Mouse (Mus musculus): ENCODE data around the gene Cdhr5. TPM values are rescaled to one million over a fixed set of nuclear protein-coding genes. Genes with fewer than 3 reads are reported as not detected.
A peak's percentile ranks its signal among the peaks of the same experiment; 100 is the strongest.

Cdhr5 gene
- polyA plus RNA-seq, 1 experiment: 0.07 TPM

- H3K27me3 ChIP-seq (ENCODE audit: control insufficient read depth, insufficient read depth, insufficient read length): no peaks in the 10 kb centered on the region
- peak overlapping the region; percentile 97 for H3K4me2 ChIP-seq (ENCODE audit: low read depth)
Observed at GRCm38 (mm10) chr7:141229702-141230101, 46.9 kb downstream of the Cdhr5 start.

GRCm38 (mm10) chr7:141228279-141229067 is 48.1 kb downstream of the Cdhr5 start, which contains the start of gene Phrf1:
Gene Phrf1 (plus strand): TSS chr7:141228784.
- H3K4me2 ChIP-seq (ENCODE audit: low read depth): peak within 1 kb of the TSS; percentile 97
- peaks cover 48% of the 10 kb centered on the region for H3K79me2 ChIP-seq (ENCODE audit: control insufficient read depth, insufficient read depth)
- peak in 1 of 3 experiments; percentile 15 for TF ChIP-seq MYOD1 (IDR thresholded peaks at IDR 0.05; ENCODE audit: control insufficient read depth in 1 of 3, insufficient read length in 2 of 3, low read depth in 2 of 3)
- TF ChIP-seq TCF3 (IDR thresholded peaks at IDR 0.05; ENCODE audit: insufficient read length, low read depth): no peak
- TF ChIP-seq MAX (IDR thresholded peaks at IDR 0.05; ENCODE audit: low read depth): no peak
- TF ChIP-seq POLR2A (IDR thresholded peaks at IDR 0.05; ENCODE audit: insufficient read length, low read depth): peak; percentile 73
- TF ChIP-seq TCF12 (IDR thresholded peaks at IDR 0.05; ENCODE audit: insufficient read depth, poor library complexity, severe bottlenecking): no peak
- TF ChIP-seq MYOG (IDR thresholded peaks at IDR 0.05; ENCODE audit: control insufficient read depth in 1 of 3, insufficient read depth in 1 of 3, insufficient read length in 2 of 3, low read depth in 2 of 3): no peak
- TF ChIP-seq SRF (IDR thresholded peaks at IDR 0.05; ENCODE audit: control insufficient read depth, insufficient read length, low read depth): no peak
- TF ChIP-seq CEBPB (IDR thresholded peaks at IDR 0.05; ENCODE audit: insufficient read depth, poor library complexity, severe bottlenecking): no peak
- TF ChIP-seq POLR2AphosphoS2 (IDR thresholded peaks at IDR 0.05; ENCODE audit: insufficient read length, low read depth): peak; percentile 70
- peak; percentile 1 for TF ChIP-seq E2F4 (IDR thresholded peaks at IDR 0.05; ENCODE audit: insufficient read depth)
- TF ChIP-seq USF1 (IDR thresholded peaks at IDR 0.05; ENCODE audit: low read depth): no peak
- no peak for TF ChIP-seq REST (IDR thresholded peaks at IDR 0.05; ENCODE audit: insufficient read depth, insufficient read length)
- H3K36me3 ChIP-seq (ENCODE audit: control insufficient read depth, insufficient read depth): peaks cover 18% of the 10 kb centered on the region
- no peaks in the 10 kb centered on the region for H3K27me3 ChIP-seq (ENCODE audit: control insufficient read depth, insufficient read depth, insufficient read length)
- peak within 1 kb of the TSS; percentile 80 for H3K4me3 ChIP-seq
- peak within 1 kb of the TSS; percentile 75 for H3ac ChIP-seq (ENCODE audit: control insufficient read depth, insufficient read length)

More at GRCm38 (mm10) chr7:141229702-141230101, 46.9 kb downstream of the Cdhr5 start:
- Histone ChIP-seq H3K79me2 (ENCODE audit: control insufficient read depth, insufficient read depth) (peaks cover 58% of the 10 kb centered on the region), H3K4me3 (peak overlapping the region; percentile 80), H3K36me3 (ENCODE audit: control insufficient read depth, insufficient read depth) (peaks cover 29% of the 10 kb centered on the region), H3ac (ENCODE audit: control insufficient read depth, insufficient read length) (peak overlapping the region; percentile 75)
- TF ChIP-seq MYOD1 (IDR thresholded peaks at IDR 0.05; ENCODE audit: control insufficient read depth in 1 of 3, insufficient read length in 2 of 3, low read depth in 2 of 3) (no peak), MYOG (IDR thresholded peaks at IDR 0.05; ENCODE audit: control insufficient read depth in 1 of 3, insufficient read depth in 1 of 3, insufficient read length in 2 of 3, low read depth in 2 of 3) (no peak), TCF12 (IDR thresholded peaks at IDR 0.05; ENCODE audit: insufficient read depth, poor library complexity, severe bottlenecking) (no peak), USF1 (IDR thresholded peaks at IDR 0.05; ENCODE audit: low read depth) (no peak), TCF3 (IDR thresholded peaks at IDR 0.05; ENCODE audit: insufficient read length, low read depth) (no peak), POLR2AphosphoS2 (IDR thresholded peaks at IDR 0.05; ENCODE audit: insufficient read length, low read depth) (no peak)

- H3ac ChIP-seq (ENCODE audit: control insufficient read depth, insufficient read length): peak overlapping the region; percentile 75
- peak overlapping the region; percentile 80 for H3K4me3 ChIP-seq
- no peaks in the 10 kb centered on the region for H3K27me3 ChIP-seq (ENCODE audit: control insufficient read depth, insufficient read depth, insufficient read length)
- H3K4me2 ChIP-seq (ENCODE audit: low read depth): peak overlapping the region; percentile 46
- peaks cover 11% of the 10 kb centered on the region for H3K36me3 ChIP-seq (ENCODE audit: control insufficient read depth, insufficient read depth)
- peaks cover 41% of the 10 kb centered on the region for H3K79me2 ChIP-seq (ENCODE audit: control insufficient read depth, insufficient read depth)
- TF ChIP-seq USF1 (IDR thresholded peaks at IDR 0.05; ENCODE audit: low read depth): no peak
- no peak for TF ChIP-seq POLR2AphosphoS2 (IDR thresholded peaks at IDR 0.05; ENCODE audit: insufficient read length, low read depth)
- no peak for TF ChIP-seq POLR2A (IDR thresholded peaks at IDR 0.05; ENCODE audit: insufficient read length, low read depth)
- TF ChIP-seq E2F4 (IDR thresholded peaks at IDR 0.05; ENCODE audit: insufficient read depth): no peak
- no peak for TF ChIP-seq TCF12 (IDR thresholded peaks at IDR 0.05; ENCODE audit: insufficient read depth, poor library complexity, severe bottlenecking)
- no peak for TF ChIP-seq TCF3 (IDR thresholded peaks at IDR 0.05; ENCODE audit: insufficient read length, low read depth)
- no peak for TF ChIP-seq REST (IDR thresholded peaks at IDR 0.05; ENCODE audit: insufficient read depth, insufficient read length)
- TF ChIP-seq MYOD1 (IDR thresholded peaks at IDR 0.05; ENCODE audit: control insufficient read depth in 1 of 3, insufficient read length in 2 of 3, low read depth in 2 of 3): no peak
- no peak for TF ChIP-seq SRF (IDR thresholded peaks at IDR 0.05; ENCODE audit: control insufficient read depth, insufficient read length, low read depth)
- no peak for TF ChIP-seq MYOG (IDR thresholded peaks at IDR 0.05; ENCODE audit: control insufficient read depth in 1 of 3, insufficient read depth in 1 of 3, insufficient read length in 2 of 3, low read depth in 2 of 3)
Observed at GRCm38 (mm10) chr7:141227796-141228195, 48.8 kb downstream of the Cdhr5 start.

- Histone ChIP-seq H3K27me3 (ENCODE audit: control insufficient read depth, insufficient read depth, insufficient read length) (no peaks in the 10 kb centered on the region), H3ac (ENCODE audit: control insufficient read depth, insufficient read length) (no peak overlapping the region), H3K79me2 (ENCODE audit: control insufficient read depth, insufficient read depth) (peaks cover 29% of the 10 kb centered on the region), H3K4me2 (ENCODE audit: low read depth) (no peak overlapping the region), H3K36me3 (ENCODE audit: control insufficient read depth, insufficient read depth) (no peaks in the 10 kb centered on the region), H3K4me3 (no peak overlapping the region)
- no peak for TF ChIP-seq CEBPB (IDR thresholded peaks at IDR 0.05; ENCODE audit: insufficient read depth, poor library complexity, severe bottlenecking)
- no peak for TF ChIP-seq MYOG (IDR thresholded peaks at IDR 0.05; ENCODE audit: control insufficient read depth in 1 of 3, insufficient read depth in 1 of 3, insufficient read length in 2 of 3, low read depth in 2 of 3)
- no peak for TF ChIP-seq POLR2A (IDR thresholded peaks at IDR 0.05; ENCODE audit: insufficient read length, low read depth)
- TF ChIP-seq MAX (IDR thresholded peaks at IDR 0.05; ENCODE audit: low read depth): no peak
- no peak for TF ChIP-seq TCF12 (IDR thresholded peaks at IDR 0.05; ENCODE audit: insufficient read depth, poor library complexity, severe bottlenecking)
- TF ChIP-seq REST (IDR thresholded peaks at IDR 0.05; ENCODE audit: insufficient read depth, insufficient read length): no peak
Observed at GRCm38 (mm10) chr7:141226535-141226934, 50.1 kb downstream of the Cdhr5 start.

All from myocyte (in vitro differentiated cells).